Mouse (Mus musculus) limb, embryonic 14.5 days (tissue): ENCODE results near the gene Atf6b. TPM values are rescaled to one million over a fixed set of nuclear protein-coding genes. Genes with fewer than 3 reads are reported as not detected.

Experiments used
- ATAC-seq: fragments of 200-750 bp; cut with Nextera tagmentation; 2 replicates; pipeline ENCODE4 v1.8.0; 2017; ENCODE audit warnings: low read depth, moderate number of reproducible peaks, moderate TSS enrichment; ENCODE audit not compliant: low FRiP score
- DNase-seq: peaks from one replicate; pipeline ENCODE4 v3.0.0-alpha.2; 2015; ENCODE audit warnings: low spot score
- H3K27ac ChIP-seq: fragments of 300-500 bp; sonication (generic); replicated peaks from 2 replicates; pipeline ENCODE4 v1.5.1; 2014; ENCODE audit warnings: low read depth, mild to moderate bottlenecking, low read length, moderate library complexity, mixed read lengths
- H3K27me3 ChIP-seq: fragments of 300-500 bp; sonication (generic); 2 replicates; pipeline ENCODE4 v1.6.1; 2014; ENCODE audit warnings: low read length, mixed read lengths; ENCODE audit not compliant: control insufficient read depth, insufficient read depth
- H3K36me3 ChIP-seq: fragments of 300-500 bp; sonication (generic); 2 replicates; pipeline ENCODE4 v1.6.1; 2014; ENCODE audit warnings: mild to moderate bottlenecking, low read length, moderate library complexity, mixed read lengths; ENCODE audit not compliant: control insufficient read depth, insufficient read depth
- H3K4me1 ChIP-seq: fragments of 300-500 bp; sonication (generic); 2 replicates; pipeline ENCODE4 v1.6.1; 2014; ENCODE audit warnings: antibody characterized with exemption, low read length, mixed read lengths; ENCODE audit not compliant: control insufficient read depth, insufficient read depth
- H3K4me2 ChIP-seq: fragments of 300-500 bp; sonication (generic); replicated peaks from 2 replicates; pipeline ENCODE4 v1.6.1; 2014; ENCODE audit warnings: low read depth, mild to moderate bottlenecking, low read length, moderate library complexity; ENCODE audit not compliant: severe bottlenecking
- H3K4me3 ChIP-seq: fragments of 300-500 bp; sonication (generic); replicated peaks from 2 replicates; pipeline ENCODE4 v1.5.1; 2014; ENCODE audit warnings: low read length
- H3K9ac ChIP-seq: fragments of 300-500 bp; sonication (generic); 2 replicates; pipeline ENCODE4 v1.6.1; 2014; ENCODE audit warnings: mild to moderate bottlenecking, low read depth, low read length, moderate library complexity; ENCODE audit not compliant: severe bottlenecking
- H3K9me3 ChIP-seq: fragments of 300-500 bp; sonication (generic); 2 replicates; pipeline ENCODE4 v1.6.1; 2016; ENCODE audit warnings: low read length; ENCODE audit not compliant: control insufficient read depth
- POLR2A ChIP-seq: fragments of 200-500 bp; IDR thresholded peaks from 2 replicates; pipeline ENCODE4 v1.8.0; 2012; ENCODE audit warnings: inconsistent platforms, mild to moderate bottlenecking, moderate library complexity, borderline replicate concordance; ENCODE audit not compliant: insufficient read depth, insufficient read length; ENCODE audit errors: extremely low read depth
- WGBS: fragments of 180-500 bp; shearing (Covaris S2); extraction: QIAGEN DNeasy Blood & Tissue Kit; methylation state at CpG from one replicate; pipeline ENCODE4 v1.1.7; 2014; 5-methylcytosine and 5-hydroxymethylcytosine counted together
- polyA plus RNA-seq, 2 experiments: library from polyadenylated mRNA; depleted of rRNA in 1 of 2; stranded (reverse) in 1 of 2; unstranded in 1 of 2; fragments of >200 nt; fragmentation: Nextera tagmentation in 1 of 2; extraction: Ambion mirVana in 1 of 2; gene quantifications; 2 replicates each; pipeline versions ENCODE4 v1.2.1 to v1.2.3; 2012 to 2014

Atf6b gene
- polyA plus RNA-seq, 2 experiments, result 68.3 to 104 TPM

DNA sequence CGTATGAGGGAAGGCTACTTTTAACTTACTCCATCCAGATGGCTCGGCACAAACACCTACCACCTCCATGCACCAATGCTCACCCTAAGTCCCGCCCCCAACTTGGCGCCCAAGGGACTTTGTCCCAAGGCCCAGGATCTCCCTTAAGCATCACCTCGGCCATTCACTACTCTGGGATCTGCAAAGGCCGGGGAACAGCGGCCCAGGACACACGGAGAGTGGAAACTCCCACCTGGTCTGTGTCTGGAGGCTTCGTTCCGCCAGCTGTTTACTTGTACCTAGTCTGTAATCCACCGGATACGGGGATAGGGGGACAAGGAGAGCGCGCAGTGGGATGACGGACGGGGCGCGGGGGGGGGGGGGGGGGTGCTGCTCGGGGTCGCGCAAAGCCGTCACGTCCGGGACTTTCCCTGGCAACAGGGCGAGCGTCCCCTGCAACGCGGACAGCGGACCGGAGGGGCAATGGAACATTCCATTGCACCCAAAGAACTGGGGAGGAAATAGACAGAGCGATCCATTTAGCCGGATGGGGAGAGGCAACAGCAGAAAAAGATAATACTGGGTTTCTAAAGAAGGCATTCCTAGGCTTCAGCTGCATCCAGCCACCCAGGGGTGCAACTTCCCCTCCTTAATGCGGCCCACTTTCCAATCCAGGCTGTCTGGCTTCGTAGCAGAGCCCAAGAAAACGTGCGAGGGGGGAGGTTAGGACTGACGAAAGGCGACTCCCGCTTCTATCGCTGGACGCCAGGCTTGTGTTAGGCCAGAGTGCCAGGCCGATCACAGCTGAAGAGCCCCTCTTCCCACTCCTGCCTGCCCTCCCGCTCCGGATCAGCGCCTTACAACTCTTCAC is 19.6 kb upstream of the Atf6b start:
- peak; percentile 94 for DNase-seq
- H3K9me3 ChIP-seq, result no peaks in the 10 kb centered on the region
- 0 out of 2 replicates have a peak, but pooled peaks have one; percentile 9 for TF ChIP-seq POLR2A
- peak overlapping the region; percentile 81 for H3K4me3 ChIP-seq
- peaks cover 30% of the 10 kb centered on the region for H3K4me1 ChIP-seq
- ATAC-seq, result peak; percentile 86
- H3K9ac ChIP-seq, result peak overlapping the region; percentile 73
- 3% methylated on average over 41 of the region's 45 CpGs for WGBS
- H3K4me2 ChIP-seq, result peak overlapping the region; percentile 78
- peaks cover 30% of the 10 kb centered on the region for H3K27me3 ChIP-seq
- H3K36me3 ChIP-seq, result peaks cover 27% of the 10 kb centered on the region
- peak overlapping the region; percentile 92 for H3K27ac ChIP-seq

DNA sequence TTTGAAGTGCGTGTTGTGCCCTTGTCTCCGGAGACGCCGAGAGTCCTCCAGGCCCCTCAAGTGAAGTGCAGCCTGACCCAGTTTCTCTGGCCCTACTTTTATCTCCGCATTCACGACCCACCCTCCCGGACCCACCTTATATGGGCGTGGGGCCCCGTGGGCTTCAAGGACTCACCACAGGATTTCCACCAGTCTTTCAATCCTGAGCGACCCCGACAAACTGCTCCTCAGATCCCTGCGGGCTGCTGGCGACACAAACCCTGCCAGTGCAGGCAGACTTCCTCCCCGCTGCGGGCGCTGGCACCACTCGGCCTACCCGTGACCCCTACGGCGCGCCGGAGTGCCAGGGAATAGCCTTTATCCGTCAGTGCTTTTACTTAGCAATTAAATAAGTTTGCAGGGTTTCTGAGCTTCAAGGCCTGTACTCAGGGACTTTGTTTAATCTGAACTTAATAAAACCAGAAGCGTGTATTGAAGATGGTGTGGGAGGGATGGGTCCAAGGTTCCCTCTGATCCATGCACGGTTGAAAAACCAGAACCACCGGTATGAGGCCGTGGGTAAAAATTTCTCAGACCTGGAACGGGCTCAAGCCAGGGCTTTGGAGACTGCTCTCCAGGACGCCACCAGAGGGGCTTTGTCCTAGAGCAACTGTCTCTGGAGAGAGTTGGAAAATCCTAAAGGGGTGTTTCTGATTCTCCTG is 18.9 kb upstream of the Atf6b start, which contains the start of gene Ppt2:
TSS of gene Ppt2 (minus strand) at position 568 of the 701 bp plus-strand sequence.
- Histone ChIP-seq H3K4me3 (peak within 1 kb of the TSS; percentile 81), H3K4me2 (peak within 1 kb of the TSS; percentile 78), H3K27ac (peak within 1 kb of the TSS; percentile 92), H3K9ac (peak within 1 kb of the TSS; percentile 73), H3K4me1 (peaks cover 30% of the 10 kb centered on the region), H3K36me3 (peaks cover 19% of the 10 kb centered on the region), H3K27me3 (peaks cover 36% of the 10 kb centered on the region), H3K9me3 (no peaks in the 10 kb centered on the region)
- ATAC-seq (0 out of 2 replicates have a peak, but pooled peaks have one; percentile 8), DNase-seq (no peak)
- WGBS, result 6% methylated on average over 29 of the region's 29 CpGs
- TF ChIP-seq POLR2A, result no peak

DNA sequence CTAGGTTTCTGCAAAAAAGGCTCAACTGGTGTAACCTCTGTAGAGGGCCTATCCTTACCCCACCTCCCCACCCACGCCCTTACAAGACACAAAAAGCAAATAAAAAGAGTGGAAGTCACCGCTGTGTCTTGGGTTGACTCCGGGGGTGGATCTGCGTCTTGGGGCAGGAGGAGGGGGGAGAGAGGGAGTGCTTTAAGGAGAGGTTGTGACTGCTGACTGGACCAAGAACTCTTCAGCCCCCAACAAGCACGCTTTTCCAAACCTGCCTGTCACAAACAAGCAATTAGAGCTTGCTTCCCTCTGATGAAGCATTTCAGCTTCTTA is 18.3 kb upstream of the Atf6b start:
- ATAC-seq, result no peak
- 46% methylated on average over 5 of the region's 5 CpGs for WGBS

DNA sequence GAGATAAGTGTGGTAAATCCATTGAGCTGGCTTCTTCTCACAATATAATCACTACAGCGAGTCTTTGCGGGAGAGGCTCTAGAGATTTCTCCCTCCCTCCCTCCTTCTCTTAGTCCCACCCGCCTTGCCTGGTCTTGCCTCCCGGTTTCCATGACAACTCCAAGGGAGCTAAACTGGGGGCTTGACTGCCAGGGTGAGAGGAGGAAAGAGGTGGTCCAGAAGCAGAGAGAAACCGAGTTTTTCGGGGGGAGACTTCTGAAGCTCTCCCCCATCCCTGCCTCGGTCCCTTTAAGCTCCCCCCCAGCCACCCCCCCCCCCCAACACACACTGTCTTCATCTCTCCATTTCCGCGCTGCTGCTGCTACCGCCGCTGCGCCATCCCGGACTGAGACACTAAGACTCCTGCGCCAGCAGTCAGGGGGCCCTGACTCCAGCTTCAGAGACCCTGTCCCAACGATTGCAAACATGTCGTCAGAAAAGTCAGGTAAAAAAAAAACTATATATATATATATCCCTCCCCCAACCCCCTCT is 17.7 kb upstream of the Atf6b start, which contains the start of gene Prrt1:
TSS of gene Prrt1 (plus strand) at position 313 of the 531 bp plus-strand sequence.
- peaks cover 30% of the 10 kb centered on the region for H3K4me1 ChIP-seq
- WGBS, result 1% methylated on average over 16 of the region's 16 CpGs
- H3K27me3 ChIP-seq, result peaks cover 36% of the 10 kb centered on the region
- DNase-seq (peak; percentile 54), ATAC-seq (no peak)
- H3K4me3 ChIP-seq, result peak within 1 kb of the TSS; percentile 81
- no peak for TF ChIP-seq POLR2A
- peak within 1 kb of the TSS; percentile 92 for H3K27ac ChIP-seq
- no peaks in the 10 kb centered on the region for H3K9me3 ChIP-seq
- peaks cover 9% of the 10 kb centered on the region for H3K36me3 ChIP-seq
- H3K4me2 ChIP-seq, result peak within 1 kb of the TSS; percentile 78
- H3K9ac ChIP-seq, result 0 out of 2 replicates have a peak within 1 kb of the TSS, but pooled peaks have one; percentile 28

More for the DNA sequence above, 18.3 kb upstream of the Atf6b start:
- Histone ChIP-seq H3K4me2 (peak overlapping the region; percentile 78), H3K27ac (peak overlapping the region; percentile 92), H3K9ac (0 out of 2 replicates have a peak overlapping the region, but pooled peaks have one; percentile 28), H3K36me3 (peaks cover 15% of the 10 kb centered on the region), H3K9me3 (no peaks in the 10 kb centered on the region), H3K4me3 (peak overlapping the region; percentile 81), H3K27me3 (peaks cover 36% of the 10 kb centered on the region), H3K4me1 (peaks cover 30% of the 10 kb centered on the region)
- DNase-seq, result no peak
- TF ChIP-seq POLR2A, result no peak
